Mouse (Mus musculus): ENCODE data around the gene Il1r1. TPM values are rescaled to one million over a fixed set of nuclear protein-coding genes. Genes with fewer than 3 reads are reported as not detected.

The Il1r1 gene
- polyA plus RNA-seq, 1 experiment from 2014 or later, result 12.9 TPM

DNA sequence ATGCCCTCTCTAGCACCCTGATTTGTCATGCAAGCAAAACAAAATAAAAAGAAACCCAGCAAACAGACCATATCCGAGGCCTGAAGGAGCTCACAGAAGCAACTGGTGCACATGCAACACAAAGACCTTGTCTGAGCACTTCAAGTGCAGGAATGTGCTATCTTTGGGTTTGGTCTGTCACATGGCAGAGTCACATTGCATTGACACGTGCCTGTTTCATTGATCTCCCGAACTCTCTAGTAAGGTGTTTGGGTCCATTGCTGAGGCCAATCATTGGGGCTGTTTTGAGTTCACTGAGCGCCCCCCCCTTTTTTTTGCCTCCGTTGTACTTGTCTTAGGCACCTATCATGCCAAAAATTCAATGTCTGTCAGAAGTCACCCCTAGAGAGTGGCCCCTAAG is 7.4 kb upstream of the Il1r1 start:
- no peaks in the 10 kb centered on the region for H3K9me3 ChIP-seq
- H3K4me1 ChIP-seq, result peaks cover 7% of the 10 kb centered on the region
- peak overlapping the region; percentile 31; the same call in 1 of the 2 replicates for H3K27ac ChIP-seq
- DNase-seq (ENCODE audit: low spot score), result no peak
- WGBS, result 65% methylated on average over 5 of the region's 5 CpGs
- no peaks in the 10 kb centered on the region for H3K36me3 ChIP-seq
- no peaks in the 10 kb centered on the region for H3K27me3 ChIP-seq (ENCODE audit: insufficient read depth, poor library complexity, severe bottlenecking)
- H3K4me3 ChIP-seq, result no peak overlapping the region

- 54% methylated on average over 3 of the region's 3 CpGs for WGBS
- Histone ChIP-seq H3K27me3 (ENCODE audit: insufficient read depth, poor library complexity, severe bottlenecking) (no peaks in the 10 kb centered on the region), H3K4me3 (no peak overlapping the region), H3K36me3 (no peaks in the 10 kb centered on the region), H3K4me1 (peaks cover 12% of the 10 kb centered on the region), H3K9me3 (no peaks in the 10 kb centered on the region), H3K27ac (no peak overlapping the region)
- DNase-seq (ENCODE audit: low spot score), result no peak
Measured at GRCm38 (mm10) chr1:40218603-40219002, 6.3 kb upstream of the Il1r1 start.

DNA sequence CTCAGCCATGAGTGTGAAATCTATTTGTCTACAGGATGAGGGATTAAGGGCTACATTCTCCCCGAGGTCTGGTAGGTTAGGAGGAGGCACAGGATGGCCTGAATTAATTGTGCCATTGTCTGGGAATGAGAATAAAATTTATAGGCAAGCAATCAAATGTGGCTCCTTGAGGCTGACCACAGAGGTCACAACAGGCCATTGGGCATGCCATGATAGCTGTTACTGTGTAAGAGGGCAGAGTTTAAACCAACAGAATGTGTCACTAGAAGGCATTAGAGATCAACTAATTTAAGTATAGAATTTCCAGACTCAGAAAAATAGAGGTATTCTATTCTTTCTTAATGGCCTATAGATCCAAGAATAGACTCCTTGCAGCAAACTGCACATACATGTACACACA is 4.3 kb upstream of the Il1r1 start:
- Histone ChIP-seq H3K36me3 (no peaks in the 10 kb centered on the region), H3K9me3 (no peaks in the 10 kb centered on the region), H3K4me1 (peaks cover 23% of the 10 kb centered on the region), H3K4me3 (no peak overlapping the region), H3K27ac (no peak overlapping the region), H3K27me3 (ENCODE audit: insufficient read depth, poor library complexity, severe bottlenecking) (no peaks in the 10 kb centered on the region)
- 76% methylated on average over 1 of the region's 1 CpGs for WGBS
- no peak for DNase-seq (ENCODE audit: low spot score)

DNA sequence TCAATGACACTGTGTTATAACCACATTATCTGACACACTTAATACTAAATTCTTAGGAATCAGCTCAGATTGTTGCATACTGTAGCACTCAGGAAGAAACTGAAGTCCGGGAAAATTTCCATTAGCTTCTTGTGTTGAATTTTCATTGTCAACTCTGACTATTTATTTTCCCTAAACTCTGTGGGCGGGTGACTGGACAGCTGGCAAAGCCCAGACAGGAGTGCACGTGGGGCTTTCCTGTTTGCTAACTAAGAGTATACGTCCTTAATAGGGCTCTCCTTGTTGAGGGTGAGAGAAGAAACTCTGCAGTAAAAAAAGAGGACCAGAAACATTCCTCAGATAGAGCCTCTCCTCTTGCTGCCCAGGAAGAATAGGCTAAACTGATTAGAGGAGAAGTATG is 3.0 kb upstream of the Il1r1 start:
- Histone ChIP-seq H3K36me3 (no peaks in the 10 kb centered on the region), H3K4me1 (peaks cover 23% of the 10 kb centered on the region), H3K27ac (peak overlapping the region; percentile 70; the same call in 1 of the 2 replicates), H3K4me3 (no peak overlapping the region), H3K27me3 (ENCODE audit: insufficient read depth, poor library complexity, severe bottlenecking) (no peaks in the 10 kb centered on the region), H3K9me3 (no peaks in the 10 kb centered on the region)
- WGBS, result 41% methylated on average over 4 of the region's 4 CpGs
- no peak for DNase-seq (ENCODE audit: low spot score)

GRCm38 (mm10) chr1:40222680-40223079 is 2.2 kb upstream of the Il1r1 start:
- 53% methylated on average over 8 of the region's 8 CpGs for WGBS

GRCm38 (mm10) chr1:40223591-40223990 is 1.3 kb upstream of the Il1r1 start:
- 96% methylated on average over 2 of the region's 2 CpGs for WGBS
- no peak for DNase-seq (ENCODE audit: low spot score)
- H3K27ac ChIP-seq, result peak overlapping the region; percentile 70; the same call in 1 of the 2 replicates
- H3K36me3 ChIP-seq, result no peaks in the 10 kb centered on the region
- no peaks in the 10 kb centered on the region for H3K9me3 ChIP-seq
- H3K27me3 ChIP-seq (ENCODE audit: insufficient read depth, poor library complexity, severe bottlenecking), result no peaks in the 10 kb centered on the region
- H3K4me3 ChIP-seq, result no peak overlapping the region
- peaks cover 23% of the 10 kb centered on the region for H3K4me1 ChIP-seq

More at GRCm38 (mm10) chr1:40222680-40223079, 2.2 kb upstream of the Il1r1 start:
- H3K9me3 ChIP-seq, result no peaks in the 10 kb centered on the region
- no peak for DNase-seq (ENCODE audit: low spot score)
- no peak overlapping the region for H3K4me3 ChIP-seq
- H3K4me1 ChIP-seq, result peaks cover 23% of the 10 kb centered on the region
- peak overlapping the region; percentile 70 for H3K27ac ChIP-seq
- no peaks in the 10 kb centered on the region for H3K27me3 ChIP-seq (ENCODE audit: insufficient read depth, poor library complexity, severe bottlenecking)
- H3K36me3 ChIP-seq, result no peaks in the 10 kb centered on the region

- no peak overlapping the region for H3K27ac ChIP-seq
- H3K36me3 ChIP-seq, result no peaks in the 10 kb centered on the region
- no peaks in the 10 kb centered on the region for H3K9me3 ChIP-seq
- H3K4me1 ChIP-seq, result peaks cover 23% of the 10 kb centered on the region
- no peak overlapping the region for H3K4me3 ChIP-seq
- no peak for DNase-seq (ENCODE audit: low spot score)
- 73% methylated on average over 2 of the region's 2 CpGs for WGBS
- H3K27me3 ChIP-seq (ENCODE audit: insufficient read depth, poor library complexity, severe bottlenecking), result no peaks in the 10 kb centered on the region
Measured at GRCm38 (mm10) chr1:40225580-40225979, 700 bp downstream of the Il1r1 start.

GRCm38 (mm10) chr1:40229033-40229432 is 4.2 kb downstream of the Il1r1 start:
- Histone ChIP-seq H3K27ac (no peak overlapping the region), H3K4me1 (peaks cover 24% of the 10 kb centered on the region), H3K4me3 (no peak overlapping the region), H3K27me3 (ENCODE audit: insufficient read depth, poor library complexity, severe bottlenecking) (no peaks in the 10 kb centered on the region), H3K9me3 (no peaks in the 10 kb centered on the region), H3K36me3 (no peaks in the 10 kb centered on the region)
- 73% methylated on average over 3 of the region's 3 CpGs for WGBS
- DNase-seq (ENCODE audit: low spot score), result no peak

- Histone ChIP-seq H3K9me3 (no peaks in the 10 kb centered on the region), H3K27me3 (ENCODE audit: insufficient read depth, poor library complexity, severe bottlenecking) (no peaks in the 10 kb centered on the region), H3K36me3 (no peaks in the 10 kb centered on the region), H3K4me3 (no peak overlapping the region), H3K4me1 (peaks cover 19% of the 10 kb centered on the region), H3K27ac (no peak overlapping the region)
- 87% methylated on average over 3 of the region's 3 CpGs for WGBS
- DNase-seq (ENCODE audit: low spot score), result no peak
Measured at GRCm38 (mm10) chr1:40229771-40230280, 4.9 kb downstream of the Il1r1 start.

DNA sequence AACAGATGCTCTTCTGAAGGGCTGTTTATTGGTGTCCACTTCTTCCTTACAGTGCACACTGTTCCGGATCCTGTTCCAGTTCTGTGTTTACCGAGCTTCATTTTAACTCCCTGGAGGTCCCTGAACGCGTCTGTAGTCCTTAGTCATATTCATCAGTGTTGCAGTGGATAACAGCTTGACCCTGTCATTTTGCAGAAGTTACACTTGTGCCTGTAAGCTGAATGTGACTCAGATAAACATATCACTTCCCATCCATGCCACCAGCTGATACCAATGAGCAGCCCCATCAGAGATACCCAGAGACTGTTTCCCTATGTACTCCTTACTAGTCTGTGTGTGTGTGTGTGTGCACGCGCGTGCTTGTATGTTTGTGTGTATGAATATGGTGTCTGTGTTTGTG is 5.5 kb downstream of the Il1r1 start:
- Histone ChIP-seq H3K9me3 (no peaks in the 10 kb centered on the region), H3K27ac (no peak overlapping the region), H3K4me1 (peaks cover 14% of the 10 kb centered on the region), H3K4me3 (no peak overlapping the region), H3K27me3 (ENCODE audit: insufficient read depth, poor library complexity, severe bottlenecking) (no peaks in the 10 kb centered on the region), H3K36me3 (no peaks in the 10 kb centered on the region)
- WGBS, result 68% methylated on average over 7 of the region's 7 CpGs
- peak; percentile 22 for DNase-seq (ENCODE audit: low spot score)

DNA sequence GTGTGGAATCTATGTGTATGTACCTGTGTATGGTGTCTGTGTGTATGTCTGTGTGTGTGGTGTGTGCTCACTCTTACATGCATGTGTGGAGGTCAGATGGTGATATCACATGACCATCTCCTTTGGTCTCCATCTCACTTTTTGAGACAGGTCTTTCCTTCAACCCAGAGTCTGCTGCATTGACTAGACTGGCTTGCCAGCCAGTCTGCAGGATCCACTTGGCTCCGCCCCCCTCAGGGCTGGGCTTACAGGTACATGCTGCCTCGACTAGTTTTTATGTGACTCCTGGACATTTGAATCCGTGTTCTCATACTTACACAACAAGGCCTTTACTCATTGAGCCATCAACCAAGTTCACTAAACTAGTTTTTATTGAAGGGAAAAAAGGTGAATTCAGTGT is 6.2 kb downstream of the Il1r1 start:
- H3K36me3 ChIP-seq, result no peaks in the 10 kb centered on the region
- H3K27me3 ChIP-seq (ENCODE audit: insufficient read depth, poor library complexity, severe bottlenecking), result no peaks in the 10 kb centered on the region
- H3K4me3 ChIP-seq, result no peak overlapping the region
- no peak for DNase-seq (ENCODE audit: low spot score)
- WGBS, result 86% methylated on average over 3 of the region's 3 CpGs
- no peaks in the 10 kb centered on the region for H3K9me3 ChIP-seq
- H3K27ac ChIP-seq, result no peak overlapping the region
- H3K4me1 ChIP-seq, result peaks cover 14% of the 10 kb centered on the region

DNA sequence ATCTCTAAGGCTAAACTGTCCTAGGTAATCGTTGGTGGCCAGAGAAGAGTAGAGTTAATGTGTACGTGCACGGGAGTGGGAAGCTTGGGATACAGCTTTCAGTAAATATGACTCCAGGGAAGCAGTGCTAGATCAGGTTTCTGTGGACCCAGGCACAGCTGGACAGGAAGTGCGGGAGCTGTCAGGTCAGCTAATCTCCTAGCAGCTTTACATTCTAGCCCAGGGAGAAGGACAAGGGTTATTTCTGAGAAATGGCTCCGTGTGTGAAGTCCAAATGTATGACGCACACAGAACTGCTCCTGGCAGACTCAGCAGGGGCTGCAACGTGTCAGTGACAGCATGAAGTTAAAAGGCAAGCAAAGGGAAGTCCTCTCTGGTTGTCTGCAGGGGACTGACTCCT is 8.3 kb downstream of the Il1r1 start:
- Histone ChIP-seq H3K27ac (peak overlapping the region; percentile 6; the same call in 1 of the 2 replicates), H3K9me3 (no peaks in the 10 kb centered on the region), H3K4me3 (no peak overlapping the region), H3K27me3 (ENCODE audit: insufficient read depth, poor library complexity, severe bottlenecking) (no peaks in the 10 kb centered on the region), H3K36me3 (no peaks in the 10 kb centered on the region), H3K4me1 (peaks cover 24% of the 10 kb centered on the region)
- peak; percentile 73 for DNase-seq (ENCODE audit: low spot score)
- 52% methylated on average over 7 of the region's 7 CpGs for WGBS

- WGBS, result 86% methylated on average over 3 of the region's 3 CpGs
- H3K4me3 ChIP-seq, result no peak overlapping the region
- peaks cover 24% of the 10 kb centered on the region for H3K4me1 ChIP-seq
- no peaks in the 10 kb centered on the region for H3K27me3 ChIP-seq (ENCODE audit: insufficient read depth, poor library complexity, severe bottlenecking)
- no peak for DNase-seq (ENCODE audit: low spot score)
- H3K27ac ChIP-seq, result no peak overlapping the region
- H3K36me3 ChIP-seq, result no peaks in the 10 kb centered on the region
- no peaks in the 10 kb centered on the region for H3K9me3 ChIP-seq
Measured at GRCm38 (mm10) chr1:40233621-40234020, 8.7 kb downstream of the Il1r1 start.

GRCm38 (mm10) chr1:40235597-40236249 is 10.8 kb downstream of the Il1r1 start:
- DNase-seq (ENCODE audit: low spot score), result no peak
- Histone ChIP-seq H3K9me3 (no peaks in the 10 kb centered on the region), H3K4me3 (no peak overlapping the region), H3K27ac (no peak overlapping the region), H3K27me3 (ENCODE audit: insufficient read depth, poor library complexity, severe bottlenecking) (no peaks in the 10 kb centered on the region), H3K4me1 (peaks cover 24% of the 10 kb centered on the region), H3K36me3 (no peaks in the 10 kb centered on the region)
- 80% methylated on average over 5 of the region's 5 CpGs for WGBS
